Mouse (Mus musculus) adrenal gland, adult 8-10 months (tissue): Measurements from ENCODE around the gene Col4a2. TPM values are rescaled to one million over a fixed set of nuclear protein-coding genes. Genes with fewer than 3 reads are reported as not detected.

Experiments
- DNase-seq: peaks from one replicate; pipeline ENCODE4 v3.0.0; 2022
- total RNA-seq, 4 experiments: library from RNA; stranded (reverse); gene quantifications; 2 replicates each; pipeline ENCODE4 v1.2.4; 2022

The Col4a2 gene
- total RNA-seq, 4 experiments from 2014 or later = 122 to 162 (median 137) TPM

- no peak for DNase-seq
Observed at GRCm38 (mm10) chr8:11361546-11362277, 49.1 kb downstream of the Col4a2 start.

GRCm38 (mm10) chr8:11362278-11363214 lies 49.9 kb downstream of the Col4a2 start:
- DNase-seq = no peak

GRCm38 (mm10) chr8:11363340-11364126 lies 50.9 kb downstream of the Col4a2 start:
- DNase-seq = peak; percentile 68

GRCm38 (mm10) chr8:11366251-11366650 lies 53.6 kb downstream of the Col4a2 start:
- peak; percentile 38 for DNase-seq

- DNase-seq = no peak
Observed at GRCm38 (mm10) chr8:11366741-11367140, 54.1 kb downstream of the Col4a2 start.

GRCm38 (mm10) chr8:11367670-11368069 lies 55.1 kb downstream of the Col4a2 start:
- no peak for DNase-seq

GRCm38 (mm10) chr8:11369526-11370203 lies 57.1 kb downstream of the Col4a2 start:
- peak; percentile 42 for DNase-seq

GRCm38 (mm10) chr8:11371347-11371746 lies 58.7 kb downstream of the Col4a2 start:
- no peak for DNase-seq

GRCm38 (mm10) chr8:11372080-11372479 lies 59.5 kb downstream of the Col4a2 start:
- DNase-seq = no peak

GRCm38 (mm10) chr8:11373643-11374325 lies 61.2 kb downstream of the Col4a2 start:
- no peak for DNase-seq

- DNase-seq = no peak
Observed at GRCm38 (mm10) chr8:11374326-11375076, 61.9 kb downstream of the Col4a2 start.

- DNase-seq = peak; percentile 76
Observed at GRCm38 (mm10) chr8:11375749-11376438, 63.3 kb downstream of the Col4a2 start.

GRCm38 (mm10) chr8:11377391-11378210 lies 65.0 kb downstream of the Col4a2 start:
- DNase-seq = no peak

GRCm38 (mm10) chr8:11379590-11379989 lies 67.0 kb downstream of the Col4a2 start:
- DNase-seq = no peak

GRCm38 (mm10) chr8:11381544-11381943 lies 68.9 kb downstream of the Col4a2 start:
- no peak for DNase-seq

- peak; percentile 88 for DNase-seq
Observed at GRCm38 (mm10) chr8:11382059-11382810, 69.6 kb downstream of the Col4a2 start.

GRCm38 (mm10) chr8:11382933-11383332 lies 70.3 kb downstream of the Col4a2 start:
- DNase-seq = no peak

GRCm38 (mm10) chr8:11383379-11383778 lies 70.8 kb downstream of the Col4a2 start:
- DNase-seq = no peak
